ENCODE assay signal across 22 mouse cellular contexts in the genomic region with DNA sequence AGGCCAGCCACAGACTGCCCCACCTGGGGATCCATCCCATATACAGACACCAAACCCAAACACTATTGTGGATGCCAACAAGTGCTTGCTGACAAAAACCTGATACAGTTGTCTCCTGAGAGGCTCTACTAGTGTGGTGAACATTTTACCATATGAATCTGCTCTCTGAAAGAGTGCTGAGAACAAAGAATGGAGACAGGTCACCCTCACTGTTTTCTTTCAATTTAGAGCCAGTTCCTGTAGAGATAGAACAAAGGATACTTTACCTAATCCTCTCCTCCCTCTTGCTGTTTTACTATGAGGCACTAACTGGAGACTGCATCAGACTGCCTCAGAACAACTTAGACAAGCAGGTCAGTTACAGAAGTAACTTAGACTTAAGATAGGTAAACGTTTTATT.
DNase-seq lines count a peak whose midpoint lies in the region; TF ChIP-seq lines count a peak whose summit lies in the region.
"Had no signal": no experiment of that assay in that cellular context is flagged by ENCODE, and none has a peak within 500 bp of the region (broad histone marks: within the 10 kb centered on the region; RNA-seq: fewer than 3 reads in every experiment).

No protein-coding gene starts in this region.

- TF ChIP-seq POLR2A in ES-Bruce4 (IDR thresholded peaks at IDR 0.05; ENCODE audit: insufficient read depth, low read length), result no peak

- H3K36me3 ChIP-seq in ES-Bruce4 (ENCODE audit: control insufficient read depth, insufficient read depth, low read length, poor library complexity, severe bottlenecking) (no peaks in the 10 kb centered on the region), ES-E14 (ENCODE audit: control insufficient read depth, insufficient read depth, low read length, poor library complexity, severe bottlenecking) (no peaks in the 10 kb centered on the region)
- H3K36me3 ChIP-seq: embryonic facial prominence, embryonic 13.5 days; embryonic facial prominence, embryonic 15.5 days; forebrain, embryonic 10.5 days; forebrain, embryonic 12.5 days had no signal

- no peaks in the 10 kb centered on the region for H3K27me3 ChIP-seq in ES-Bruce4 (ENCODE audit: control insufficient read depth, insufficient read depth, low read length, poor library complexity, severe bottlenecking)
- H3K27me3 ChIP-seq: CH12.LX; embryonic facial prominence, embryonic 13.5 days; embryonic facial prominence, embryonic 15.5 days; forebrain, embryonic 12.5 days had no signal

- H3K4me1 ChIP-seq in ES-Bruce4 (ENCODE audit: control insufficient read depth, insufficient read depth, low read length) (no peaks in the 10 kb centered on the region), ES-E14 (ENCODE audit: control insufficient read depth in 2 of 2, insufficient read depth in 2 of 2, low read length in 2 of 2, poor library complexity in 1 of 2) (peaks cover 0 to 2% of the 10 kb centered on the region in 2 experiments; a peak in 1 of 4 replicates)
- H3K4me1 ChIP-seq: embryonic facial prominence, embryonic 13.5 days; embryonic facial prominence, embryonic 15.5 days; forebrain, embryonic 10.5 days; forebrain, embryonic 12.5 days had no signal

- in situ Hi-C loops in ES-E14 (cut with MboI; ENCODE audit: low sequenced_read_pairs in 2 of 2, unreplicated experiment in 2 of 2), result no loop called here

- H3K9ac ChIP-seq in ES-Bruce4 (ENCODE audit: low read depth, poor library complexity, severe bottlenecking), result no peak overlapping the region
- H3K9ac ChIP-seq in ES-E14 (ENCODE audit: insufficient read depth, low read depth, low read length, poor library complexity, severe bottlenecking), result no peak overlapping the region
- H3K9ac ChIP-seq: embryonic facial prominence, embryonic 13.5 days; embryonic facial prominence, embryonic 15.5 days; forebrain, embryonic 12.5 days had no signal

- peaks cover 2% of the 10 kb centered on the region; the same call in 1 of the 2 replicates for H3K9me3 ChIP-seq in ES-Bruce4 (replicated peaks; ENCODE audit: control insufficient read depth, insufficient read depth, low read length, poor library complexity, severe bottlenecking)
- H3K9me3 ChIP-seq in ES-E14 (ENCODE audit: control insufficient read depth, insufficient read depth, low read depth, low read length), result no peaks in the 10 kb centered on the region
- H3K9me3 ChIP-seq: embryonic facial prominence, embryonic 13.5 days; embryonic facial prominence, embryonic 15.5 days; forebrain, embryonic 10.5 days; forebrain, embryonic 12.5 days had no signal

- TF ChIP-seq EP300 in ES-Bruce4 (IDR thresholded peaks at IDR 0.05; ENCODE audit: insufficient read depth, low read depth, low read length), result no peak

- intact Hi-C loops in heart, postnatal 25 days (cut with DNase I), result no loop called here

- no peak for TF ChIP-seq CTCF in ES-Bruce4 (IDR thresholded peaks at IDR 0.05; ENCODE audit: low read depth, low read length)

- DNase-seq in ES-E14 (ENCODE audit: low read depth, low spot score) (peak; percentile 31), ZHBTc4 (ENCODE audit: low read depth, low spot score) (peak; percentile 62)
- DNase-seq in heart, postnatal 25 days (ENCODE audit: low spot score), result no peak
- DNase-seq in layer of hippocampus, postnatal 36 days, result no peak
- DNase-seq: adrenal gland, adult 2 months; adrenal gland, postnatal 10 days; adrenal gland, postnatal 25 days; B cell, adult 2 months; cerebellum, adult 11 months; cerebellum, adult 18-20 months; cerebellum, adult 8-10 months; cerebellum, adult 9-11 months; cerebellum, postnatal 14 days; cerebellum, postnatal 36 days; embryo, embryonic 11 days had no signal

- H3K4me3 ChIP-seq in ES-Bruce4 (ENCODE audit: low read depth, low read length), result no peak overlapping the region
- H3K4me3 ChIP-seq in ES-E14 (ENCODE audit: insufficient read depth in 1 of 2, low read depth in 1 of 2, low read length in 2 of 2, poor library complexity in 1 of 2, severe bottlenecking in 1 of 2), result no peak overlapping the region
- H3K4me3 ChIP-seq: embryonic facial prominence, embryonic 13.5 days; embryonic facial prominence, embryonic 15.5 days; erythroblast, embryonic 14.5 days; forebrain, embryonic 10.5 days; forebrain, embryonic 12.5 days had no signal

- H3K27ac ChIP-seq in ES-Bruce4 (ENCODE audit: insufficient read depth, low read length) (peak overlapping the region; percentile 75), ES-E14 (ENCODE audit: insufficient read depth, low read depth, low read length, poor library complexity, severe bottlenecking) (no peak overlapping the region)
- H3K27ac ChIP-seq: embryonic facial prominence, embryonic 13.5 days; embryonic facial prominence, embryonic 15.5 days; forebrain, embryonic 10.5 days; forebrain, embryonic 12.5 days had no signal

TF ChIP-seq in ES-E14, 5 proteins besides CTCF, POLR2A, EP300 and RAD21:
- TF ChIP-seq ZC3H11A (IDR thresholded peaks at IDR 0.05; ENCODE audit: borderline replicate concordance, low read depth, low read length), result no peak
- TF ChIP-seq ZNF384 (IDR thresholded peaks at IDR 0.05; ENCODE audit: low read depth, low read length), result no peak
- TF ChIP-seq CHD2 (IDR thresholded peaks at IDR 0.05; ENCODE audit: low read depth, low read length), result 0 out of 2 replicates have a peak, but pooled peaks have one; percentile 19
TF ChIP-seq in ES-E14: peak in this region for 1.

Comparison
In these comparisons a context has a peak if more than half of its experiments do, and no peak if none do; other contexts are left out.
1. DNase-seq: peak in ES-E14 (single experiment) and ZHBTc4 (single experiment); none in heart, postnatal 25 days (single experiment) and layer of hippocampus, postnatal 36 days (0 of 2).